In genomic region chr10:81626101-81626993, GRCm38 (mm10) we compare ENCODE assay signal across 8 mouse cellular contexts. TPM values are rescaled to one million over a fixed set of nuclear protein-coding genes. Genes with fewer than 3 reads are reported as not detected.
A peak's percentile ranks its signal among the peaks of the same experiment; 100 is the strongest.
DNase-seq lines count a peak whose midpoint lies in the region; ATAC-seq and TF ChIP-seq lines count a peak whose summit lies in the region.

No protein-coding gene starts in this region.

- H3K4me2 ChIP-seq in embryonic facial prominence, embryonic 12.5 days (replicated peaks), result peak overlapping the region; percentile 61
- peak overlapping the region; percentile 88 for H3K4me2 ChIP-seq in limb, embryonic 12.5 days

- intact Hi-C loops in gastrocnemius, adult 2 months (cut with DNase I), result loop anchor here (2.0 kb wide), 1 partner anchor 20 kb away; the partner anchor contains the start of gene BC025920
- intact Hi-C loops in left cerebral cortex, postnatal 36 days (cut with DNase I), result no loop called here

- H3K27ac ChIP-seq in gastrocnemius, adult 2 months, result peak overlapping the region; percentile 89
- H3K27ac ChIP-seq in embryonic facial prominence, embryonic 12.5 days, result peak overlapping the region; percentile 93; the same call in 1 of the 2 replicates
- H3K27ac ChIP-seq in limb, embryonic 12.5 days, result peak overlapping the region; percentile 7; the same call in 1 of the 2 replicates
- no peak overlapping the region for H3K27ac ChIP-seq in small intestine, adult 2 months (ENCODE audit: insufficient read depth, low read depth, low read length)

- peak overlapping the region; percentile 72 for H3K9ac ChIP-seq in embryonic facial prominence, embryonic 12.5 days
- H3K9ac ChIP-seq in limb, embryonic 12.5 days (replicated peaks), result peak overlapping the region; percentile 72

- no peak for DNase-seq in gastrocnemius, adult 2 months
- DNase-seq in gastrocnemius, postnatal 4 days (ENCODE audit: low spot score in 2 of 2), result no peak
- peak; percentile 77 for DNase-seq in 416B (ENCODE audit: low read depth)
- DNase-seq in left cerebral cortex, postnatal 36 days (ENCODE audit: low spot score in 2 of 2), result no peak
- DNase-seq in spleen, postnatal 14 days (ENCODE audit: low spot score in 2 of 2), result no peak

- H3K4me3 ChIP-seq in gastrocnemius, adult 2 months, result peak overlapping the region; percentile 88
- H3K4me3 ChIP-seq in embryonic facial prominence, embryonic 12.5 days, result peak overlapping the region; percentile 71
- H3K4me3 ChIP-seq in limb, embryonic 12.5 days (replicated peaks), result peak overlapping the region; percentile 74
- H3K4me3 ChIP-seq in small intestine, adult 2 months (ENCODE audit: low read depth, low read length), result peak overlapping the region; percentile 85

- H3K4me1 ChIP-seq in embryonic facial prominence, embryonic 12.5 days, result peaks cover 17% of the 10 kb centered on the region
- H3K4me1 ChIP-seq in limb, embryonic 12.5 days (replicated peaks), result peaks cover 18% of the 10 kb centered on the region
- peaks cover 15% of the 10 kb centered on the region for H3K4me1 ChIP-seq in small intestine, adult 2 months (ENCODE audit: control insufficient read depth, insufficient read depth, insufficient read length, low read length)

- TF ChIP-seq CTCF in gastrocnemius, adult 2 months (IDR thresholded peaks at IDR 0.05), result no peak
- no peak for TF ChIP-seq CTCF in small intestine, adult 2 months (IDR thresholded peaks at IDR 0.05; ENCODE audit: extremely low read depth, insufficient read length, insufficient replicate concordance, low read depth, low read length)

- no peak for TF ChIP-seq POLR2A in small intestine, adult 2 months (IDR thresholded peaks at IDR 0.05; ENCODE audit: low read depth, low read length)

- H3K27me3 ChIP-seq in embryonic facial prominence, embryonic 12.5 days, result no peaks in the 10 kb centered on the region
- H3K27me3 ChIP-seq in limb, embryonic 12.5 days, result no peaks in the 10 kb centered on the region
- no peaks in the 10 kb centered on the region for H3K27me3 ChIP-seq in small intestine, adult 2 months (ENCODE audit: control insufficient read depth, insufficient read depth, low read length)

- WGBS in embryonic facial prominence, embryonic 12.5 days, result 91% methylated on average over 22 of the region's 22 CpGs
- 91% methylated on average over 22 of the region's 22 CpGs for WGBS in limb, embryonic 12.5 days
- WGBS in small intestine, adult 2 months, result 83% methylated on average over 22 of the region's 22 CpGs

- 0 out of 2 replicates have a peak, but pooled peaks have one; percentile 1 for ATAC-seq in embryonic facial prominence, embryonic 12.5 days (ENCODE audit: insufficient number of reproducible peaks, insufficient read depth, low FRiP score, low TSS enrichment)
- no peak for ATAC-seq in limb, embryonic 12.5 days (ENCODE audit: insufficient number of reproducible peaks, insufficient read depth, low FRiP score, low TSS enrichment, low read depth)

- H3K36me3 ChIP-seq in embryonic facial prominence, embryonic 12.5 days, result peaks cover 42% of the 10 kb centered on the region
- peaks cover 48% of the 10 kb centered on the region for H3K36me3 ChIP-seq in limb, embryonic 12.5 days
- peaks cover 8% of the 10 kb centered on the region; the same call in 1 of the 2 replicates for H3K36me3 ChIP-seq in small intestine, adult 2 months (ENCODE audit: control insufficient read depth, insufficient read depth, low read length)

- no peaks in the 10 kb centered on the region for H3K9me3 ChIP-seq in embryonic facial prominence, embryonic 12.5 days
- no peaks in the 10 kb centered on the region for H3K9me3 ChIP-seq in limb, embryonic 12.5 days

RNA-seq across cellular contexts. Expression of gene Sirt6, which starts 1.2 kb away (rescaled TPM):
- total RNA-seq in gastrocnemius, adult 2 months (2021), result 1 to 10 TPM; 4.7 to 5.6 TPM
- total RNA-seq in gastrocnemius, postnatal 4 days (2021), result 10 to 100 TPM; 13.6 to 18.2 TPM
- polyA plus RNA-seq in embryonic facial prominence, embryonic 12.5 days (2016; fragmentation: Nextera tagmentation; extraction: Ambion mirVana), result 55.1 and 55.5 TPM in 2 replicates
- polyA plus RNA-seq in limb, embryonic 12.5 days (2016; fragmentation: Nextera tagmentation; extraction: Ambion mirVana), result 55.8 and 57.5 TPM in 2 replicates
- 16.4 and 34.7 TPM in 2 replicates for polyA plus RNA-seq in small intestine, adult 2 months (2012; rRNA removed)
- total RNA-seq in left cerebral cortex, postnatal 36 days (2021), result 10 to 100 TPM; 22.7 to 29.4 TPM

RNA-seq across cellular contexts. Expression of gene Ankrd24, which starts 2.0 kb away (rescaled TPM):
- 10 to 100 TPM in 1 of 2 experiments, 1 to 10 TPM in 1; 6.8 to 10.5 TPM for total RNA-seq in gastrocnemius, adult 2 months (2021)
- total RNA-seq in gastrocnemius, postnatal 4 days (2021), result 10 to 100 TPM; 16.0 to 17.7 TPM
- polyA plus RNA-seq in embryonic facial prominence, embryonic 12.5 days (2016; fragmentation: Nextera tagmentation; extraction: Ambion mirVana), result 12.2 and 13.5 TPM in 2 replicates
- 10.1 and 10.4 TPM in 2 replicates for polyA plus RNA-seq in limb, embryonic 12.5 days (2016; fragmentation: Nextera tagmentation; extraction: Ambion mirVana)
- 11.3 and 24.2 TPM in 2 replicates for polyA plus RNA-seq in small intestine, adult 2 months (2012; rRNA removed)
- total RNA-seq in left cerebral cortex, postnatal 36 days (2021), result 10 to 100 TPM; 37.8 to 46.7 TPM

RNA-seq across cellular contexts. Expression of gene BC025920, which starts 20.3 kb away (rescaled TPM):
- 1 to 10 TPM; 2.5 to 3.9 TPM for total RNA-seq in gastrocnemius, adult 2 months (2021)
- total RNA-seq in gastrocnemius, postnatal 4 days (2021), result 1 to 10 TPM; 1.2 to 1.7 TPM
- 1.6 and 1.7 TPM in 2 replicates for polyA plus RNA-seq in embryonic facial prominence, embryonic 12.5 days (2016; fragmentation: Nextera tagmentation; extraction: Ambion mirVana)
- polyA plus RNA-seq in limb, embryonic 12.5 days (2016; fragmentation: Nextera tagmentation; extraction: Ambion mirVana), result 2.0 and 2.2 TPM in 2 replicates
- polyA plus RNA-seq in small intestine, adult 2 months (2012; rRNA removed), result 0.33 and 0.58 TPM in 2 replicates
- total RNA-seq in left cerebral cortex, postnatal 36 days (2021), result 1 to 10 TPM; 3.5 to 3.6 TPM

RNA-seq across cellular contexts. Expression of gene Gm10778, which starts 22.5 kb away (rescaled TPM):
- total RNA-seq in gastrocnemius, adult 2 months (2021), result 1 to 10 TPM; 1.8 TPM
- 1 to 10 TPM; 2.6 to 3.1 TPM for total RNA-seq in gastrocnemius, postnatal 4 days (2021)
- polyA plus RNA-seq in embryonic facial prominence, embryonic 12.5 days (2016; fragmentation: Nextera tagmentation; extraction: Ambion mirVana), result 6.1 and 6.3 TPM in 2 replicates
- 4.9 and 5.1 TPM in 2 replicates for polyA plus RNA-seq in limb, embryonic 12.5 days (2016; fragmentation: Nextera tagmentation; extraction: Ambion mirVana)
- polyA plus RNA-seq in small intestine, adult 2 months (2012; rRNA removed), result 0.04 and 0.08 TPM in 2 replicates
- total RNA-seq in left cerebral cortex, postnatal 36 days (2021), result 1 to 10 TPM; 3.9 to 4.1 TPM

RNA-seq across cellular contexts. Expression of gene Tle6, which starts 25.5 kb away (rescaled TPM):
- 1 to 10 TPM; 5.6 to 6.7 TPM for total RNA-seq in gastrocnemius, adult 2 months (2021)
- 1 to 10 TPM; 5.2 to 6.6 TPM for total RNA-seq in gastrocnemius, postnatal 4 days (2021)
- 14.4 and 16.2 TPM in 2 replicates for polyA plus RNA-seq in embryonic facial prominence, embryonic 12.5 days (2016; fragmentation: Nextera tagmentation; extraction: Ambion mirVana)
- 15.2 TPM in 2 replicates for polyA plus RNA-seq in limb, embryonic 12.5 days (2016; fragmentation: Nextera tagmentation; extraction: Ambion mirVana)
- 7.3 and 34.4 TPM in 2 replicates for polyA plus RNA-seq in small intestine, adult 2 months (2012; rRNA removed)
- 10 to 100 TPM in 1 of 2 experiments, 1 to 10 TPM in 1; 9.7 to 10.9 TPM for total RNA-seq in left cerebral cortex, postnatal 36 days (2021)
